Mouse (Mus musculus) liver, embryonic 14.5 days (tissue): ENCODE measurements at regions not wholly inside any gene's neighbourhood (a gene's known extent, or its start where the extent isn't known, plus 50 kb on each side); places are given as distances from the start of the nearest gene placed in this dataset.

ENCODE experiments used
- ATAC-seq: fragments of 200-750 bp; cut with Nextera tagmentation; 2 replicates; pipeline ENCODE4 v1.8.0; 2017; ENCODE audit warnings: moderate number of reproducible peaks, mild to moderate bottlenecking, moderate library complexity; ENCODE audit not compliant: insufficient read depth
- DNase-seq, 3 experiments: peaks; one replicate each; pipeline ENCODE4 v3.0.0-alpha.2; 2012 to 2013; ENCODE audit warnings: low read depth in 3 of 3, low spot score in 3 of 3
- H3K27ac ChIP-seq: fragments of 300-500 bp; sonication (generic); 2 replicates; pipeline ENCODE4 v1.5.1; 2014; ENCODE audit warnings: moderate library complexity, mild to moderate bottlenecking, control low read depth, inconsistent platforms
- H3K27me3 ChIP-seq: fragments of 300-500 bp; sonication (generic); 2 replicates; pipeline ENCODE4 v1.6.1; 2014; ENCODE audit warnings: mild to moderate bottlenecking, low read length, moderate library complexity; ENCODE audit not compliant: control insufficient read depth, insufficient read depth
- H3K36me3 ChIP-seq: fragments of 300-500 bp; sonication (generic); replicated peaks from 2 replicates; pipeline ENCODE4 v1.6.1; 2014; ENCODE audit warnings: low read depth; ENCODE audit not compliant: control insufficient read depth, insufficient read depth
- H3K4me1 ChIP-seq, 2 experiments: fragments of 200-500 bp in 1 of 2; fragments of 300-500 bp in 1 of 2; sonication (generic) in 1 of 2; replicated peaks; 2 replicates each; pipeline ENCODE4 v1.6.1; 2012 to 2014; ENCODE audit warnings: antibody characterized with exemption in 1 of 2, inconsistent platforms in 1 of 2, low read length in 1 of 2; ENCODE audit not compliant: control insufficient read depth in 2 of 2, insufficient read depth in 2 of 2
- H3K4me2 ChIP-seq: fragments of 300-500 bp; sonication (generic); 2 replicates; pipeline ENCODE4 v1.6.1; 2014; ENCODE audit warnings: low read depth, mild to moderate bottlenecking, control low read depth, moderate library complexity
- H3K4me3 ChIP-seq, 2 experiments: fragments of 200-500 bp in 1 of 2; fragments of 300-500 bp in 1 of 2; sonication (generic) in 1 of 2; 2 replicates each; pipeline ENCODE4 v1.5.1; 2012 to 2014; ENCODE audit warnings: low read depth in 2 of 2, low read length in 2 of 2, mild to moderate bottlenecking in 2 of 2, control low read depth in 1 of 2, inconsistent platforms in 1 of 2, moderate library complexity in 1 of 2; ENCODE audit not compliant: insufficient read depth in 1 of 2
- H3K9ac ChIP-seq: fragments of 300-500 bp; sonication (generic); replicated peaks from 2 replicates; pipeline ENCODE4 v1.6.1; 2014; ENCODE audit warnings: mild to moderate bottlenecking, control low read depth, moderate library complexity
- H3K9me3 ChIP-seq: fragments of 300-500 bp; sonication (generic); 2 replicates; pipeline ENCODE4 v1.6.1; 2016; ENCODE audit warnings: low read length, mixed read lengths; ENCODE audit not compliant: control insufficient read depth
- CTCF ChIP-seq: IDR thresholded peaks from 2 replicates; pipeline ENCODE4 v1.5.1; 2016; ENCODE audit warnings: antibody characterized with exemption, low read depth, control low read depth
- EP300 ChIP-seq: IDR thresholded peaks from 2 replicates; pipeline ENCODE4 v1.6.1; 2016; ENCODE audit warnings: antibody characterized with exemption, low read depth
- WGBS: fragments of 180-500 bp; shearing (Covaris S2); extraction: QIAGEN DNeasy Blood & Tissue Kit; methylation state at CpG from one replicate; pipeline ENCODE4 v1.1.7; 2014; ENCODE audit not compliant: insufficient replicate concordance; 5-methylcytosine and 5-hydroxymethylcytosine counted together

- H3K27me3 ChIP-seq, result no peaks in the 10 kb centered on the region
- ATAC-seq (no peak), DNase-seq (no peak)
- no peak overlapping the region for H3K9ac ChIP-seq
- TF ChIP-seq EP300 (no peak), CTCF (no peak)
- H3K4me1 ChIP-seq, result no peaks in the 10 kb centered on the region
- H3K36me3 ChIP-seq, result no peaks in the 10 kb centered on the region
- H3K9me3 ChIP-seq, result no peaks in the 10 kb centered on the region
- WGBS, result 63% methylated on average over 7 of the region's 7 CpGs
- H3K27ac ChIP-seq, result no peak overlapping the region
- no peak overlapping the region for H3K4me2 ChIP-seq
- H3K4me3 ChIP-seq, result no peak overlapping the region
Observed at GRCm38 (mm10) chr1:186297464-186297863, 180.4 kb upstream of the Lyplal1 start.

- Histone ChIP-seq H3K27ac (no peak overlapping the region), H3K4me2 (no peak overlapping the region), H3K36me3 (no peaks in the 10 kb centered on the region), H3K9ac (no peak overlapping the region), H3K27me3 (no peaks in the 10 kb centered on the region), H3K9me3 (no peaks in the 10 kb centered on the region), H3K4me1 (no peaks in the 10 kb centered on the region), H3K4me3 (no peak overlapping the region)
- DNase-seq, result no peak
- ATAC-seq, result no peak
- WGBS, result 51% methylated on average over 2 of the region's 2 CpGs
- TF ChIP-seq EP300, result no peak
- no peak for TF ChIP-seq CTCF
Observed at GRCm38 (mm10) chr1:186295201-186295600, 178.1 kb upstream of the Lyplal1 start.

GRCm38 (mm10) chr1:186294635-186295034, 177.5 kb upstream of the Lyplal1 start:
- no peak overlapping the region for H3K4me3 ChIP-seq
- ATAC-seq (no peak), DNase-seq (no peak)
- H3K9me3 ChIP-seq, result no peaks in the 10 kb centered on the region
- no peaks in the 10 kb centered on the region for H3K27me3 ChIP-seq
- WGBS, result 44% methylated on average over 2 of the region's 2 CpGs
- H3K27ac ChIP-seq, result no peak overlapping the region
- H3K4me2 ChIP-seq, result no peak overlapping the region
- no peaks in the 10 kb centered on the region for H3K4me1 ChIP-seq
- TF ChIP-seq EP300 (no peak), CTCF (no peak)
- no peaks in the 10 kb centered on the region for H3K36me3 ChIP-seq
- no peak overlapping the region for H3K9ac ChIP-seq

- Histone ChIP-seq H3K27me3 (no peaks in the 10 kb centered on the region), H3K9me3 (no peaks in the 10 kb centered on the region), H3K4me1 (no peaks in the 10 kb centered on the region), H3K4me3 (no peak overlapping the region), H3K27ac (no peak overlapping the region), H3K4me2 (no peak overlapping the region), H3K36me3 (no peaks in the 10 kb centered on the region), H3K9ac (no peak overlapping the region)
- DNase-seq (no peak), ATAC-seq (no peak)
- 70% methylated on average over 2 of the region's 2 CpGs for WGBS
- TF ChIP-seq EP300 (no peak), CTCF (no peak)
Observed at GRCm38 (mm10) chr1:186289117-186289516, 172.0 kb upstream of the Lyplal1 start.

GRCm38 (mm10) chr1:186287831-186288230, 170.7 kb upstream of the Lyplal1 start:
- H3K4me1 ChIP-seq, result no peaks in the 10 kb centered on the region
- H3K4me2 ChIP-seq, result no peak overlapping the region
- H3K27ac ChIP-seq, result no peak overlapping the region
- no peak for DNase-seq
- H3K36me3 ChIP-seq, result no peaks in the 10 kb centered on the region
- H3K9ac ChIP-seq, result no peak overlapping the region
- WGBS, result 64% methylated on average over 8 of the region's 8 CpGs
- TF ChIP-seq CTCF (no peak), EP300 (no peak)
- ATAC-seq, result no peak
- H3K9me3 ChIP-seq, result no peaks in the 10 kb centered on the region
- no peak overlapping the region for H3K4me3 ChIP-seq
- no peaks in the 10 kb centered on the region for H3K27me3 ChIP-seq

GRCm38 (mm10) chr1:186286401-186286800, 169.3 kb upstream of the Lyplal1 start:
- TF ChIP-seq CTCF (no peak), EP300 (no peak)
- 53% methylated on average over 4 of the region's 4 CpGs for WGBS
- H3K4me2 ChIP-seq, result no peak overlapping the region
- no peaks in the 10 kb centered on the region for H3K36me3 ChIP-seq
- DNase-seq, result no peak
- H3K9me3 ChIP-seq, result no peaks in the 10 kb centered on the region
- no peaks in the 10 kb centered on the region for H3K4me1 ChIP-seq
- no peak overlapping the region for H3K27ac ChIP-seq
- no peaks in the 10 kb centered on the region for H3K27me3 ChIP-seq
- ATAC-seq, result no peak
- H3K4me3 ChIP-seq, result no peak overlapping the region
- no peak overlapping the region for H3K9ac ChIP-seq
